Mouse (Mus musculus) embryo, embryonic 11.5 days (tissue): Measurements from ENCODE around the gene Cdk2.

ENCODE experiments used
- DNase-seq: peaks from one replicate; pipeline ENCODE4 v3.0.0-alpha.2; 2012; ENCODE audit warnings: low read depth, low spot score

Gene Cdk2

DNA sequence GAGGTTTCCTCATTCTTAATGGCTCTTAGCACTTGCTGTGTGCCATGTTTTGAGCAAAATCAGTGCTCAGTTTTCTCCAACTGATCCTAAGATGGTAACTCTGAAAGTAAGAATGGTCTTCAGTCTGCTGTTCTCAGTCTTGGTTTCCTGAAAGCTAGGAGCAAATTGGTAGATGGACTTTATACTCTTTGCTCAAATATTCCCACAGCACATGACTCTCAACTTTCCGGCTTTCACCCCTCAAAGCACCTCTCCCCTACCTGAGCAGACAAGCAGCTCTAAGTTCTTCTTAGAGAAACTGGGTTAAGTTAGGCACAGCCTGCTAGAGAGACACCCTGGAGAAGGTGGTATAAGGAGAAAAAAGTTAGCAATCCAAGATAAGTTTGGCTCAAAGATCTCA lies 48.1 kb downstream of the Cdk2 start:
- DNase-seq: no peak

DNA sequence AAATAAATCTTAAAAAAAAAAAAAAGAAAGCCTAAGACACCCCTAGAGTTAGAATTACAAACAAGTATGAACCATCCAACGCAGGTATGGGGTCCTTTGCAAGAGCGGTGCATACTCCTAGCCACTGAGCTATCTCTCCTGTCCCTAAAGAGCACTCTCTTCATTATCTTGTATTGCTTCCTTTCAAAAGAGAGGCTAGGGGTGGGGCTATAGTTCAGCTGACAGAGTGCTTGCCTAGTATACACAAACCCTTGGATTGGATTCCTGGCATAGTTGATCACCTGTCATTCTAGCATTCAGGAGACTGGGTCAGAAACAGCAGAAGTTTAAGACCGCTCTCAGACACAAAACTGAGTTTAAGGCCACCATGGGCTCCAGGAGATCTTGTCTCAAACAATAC lies 49.6 kb downstream of the Cdk2 start:
- no peak for DNase-seq

DNA sequence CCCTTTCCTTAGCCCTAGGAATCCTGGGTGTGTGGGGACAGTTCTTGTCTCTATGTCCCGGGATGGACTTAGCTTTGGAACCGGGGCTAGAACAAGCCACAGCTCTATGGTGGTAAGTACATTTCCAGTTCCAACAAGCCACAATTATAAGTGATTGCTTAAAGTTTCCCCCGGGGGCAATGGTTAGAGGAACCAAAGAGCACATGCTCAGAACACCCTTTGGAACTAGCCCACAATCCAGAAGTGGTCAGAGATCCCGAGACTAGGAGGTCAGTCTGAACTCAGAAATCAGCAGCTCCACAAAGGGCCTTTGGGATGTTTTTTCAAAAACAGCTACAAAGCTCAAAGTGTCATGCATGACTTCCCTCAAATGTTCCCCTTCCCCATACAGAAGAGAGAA lies 51.0 kb downstream of the Cdk2 start:
- DNase-seq: no peak
